Mouse (Mus musculus) liver, adult 2 months (tissue): Measurements from ENCODE around the gene Lgr6.
A peak's percentile ranks its signal among the peaks of the same experiment; 100 is the strongest.

Experiments
- CTCF ChIP-seq: fragments of 200-500 bp; IDR thresholded peaks from 2 replicates; pipeline ENCODE4 v1.5.1; 2011; ENCODE audit warnings: low read depth, low read length, control low read depth
- POLR2A ChIP-seq: fragments of 200-500 bp; IDR thresholded peaks from 2 replicates; pipeline ENCODE4 v1.6.1; 2011; ENCODE audit warnings: low read length, control low read depth; ENCODE audit not compliant: insufficient read depth; ENCODE audit errors: extremely low read depth

GRCm38 (mm10) chr1:135110075-135110474 lies 5.0 kb upstream of the Lgr6 start:
- TF ChIP-seq CTCF = peak; percentile 75
- TF ChIP-seq POLR2A = no peak
